Mouse (Mus musculus) liver, adult 2 months (tissue): ENCODE results near the gene Ppp1r3a.

ENCODE experiments used
- CTCF ChIP-seq: fragments of 200-500 bp; IDR thresholded peaks from 2 replicates; pipeline ENCODE4 v1.5.1; 2011; ENCODE audit warnings: low read depth, low read length, control low read depth
- POLR2A ChIP-seq: fragments of 200-500 bp; IDR thresholded peaks from 2 replicates; pipeline ENCODE4 v1.6.1; 2011; ENCODE audit warnings: low read length, control low read depth; ENCODE audit not compliant: insufficient read depth; ENCODE audit errors: extremely low read depth

- no peak for TF ChIP-seq CTCF
- no peak for TF ChIP-seq POLR2A
Observed at GRCm38 (mm10) chr6:14736017-14736416, 19.1 kb downstream of the Ppp1r3a start.
